Mouse (Mus musculus) ES-E14 (cell line): ENCODE data around the gene Ccdc153. TPM values are rescaled to one million over a fixed set of nuclear protein-coding genes. Genes with fewer than 3 reads are reported as not detected.

Experiments
- DNase-seq: peaks from one replicate; pipeline ENCODE4 v3.0.0-alpha.2; 2013; ENCODE audit warnings: low read depth, low spot score
- H3K27ac ChIP-seq: 2 replicates; pipeline ENCODE4 v1.5.1; 2012; ENCODE audit warnings: low read depth, mild to moderate bottlenecking, low read length, moderate library complexity, mixed read lengths; ENCODE audit not compliant: poor library complexity, insufficient read depth, severe bottlenecking
- H3K36me3 ChIP-seq: 2 replicates; pipeline ENCODE4 v1.6.1; 2012; ENCODE audit warnings: mild to moderate bottlenecking, low read length, moderate library complexity, mixed read lengths; ENCODE audit not compliant: control insufficient read depth, poor library complexity, insufficient read depth, severe bottlenecking
- H3K4me1 ChIP-seq, 2 experiments: fragments of 150-350 bp in 1 of 2; sonication (generic) in 1 of 2; 2 replicates each; pipeline ENCODE4 v1.6.1; 2012; ENCODE audit warnings: low read length in 2 of 2, mild to moderate bottlenecking in 1 of 2, mixed read lengths in 1 of 2; ENCODE audit not compliant: control insufficient read depth in 2 of 2, insufficient read depth in 2 of 2, poor library complexity in 1 of 2
- H3K4me3 ChIP-seq, 2 experiments: fragments of 150-350 bp in 1 of 2; sonication (generic) in 1 of 2; 2 replicates each; pipeline ENCODE4 v1.5.1; 2012; ENCODE audit warnings: low read length in 2 of 2, low read depth in 1 of 2, mild to moderate bottlenecking in 1 of 2, mixed read lengths in 1 of 2; ENCODE audit not compliant: insufficient read depth in 1 of 2, poor library complexity in 1 of 2, severe bottlenecking in 1 of 2
- H3K9ac ChIP-seq: 2 replicates; pipeline ENCODE4 v1.6.1; 2012; ENCODE audit warnings: low read depth, mild to moderate bottlenecking, low read length, mixed read lengths; ENCODE audit not compliant: poor library complexity, insufficient read depth, severe bottlenecking
- H3K9me3 ChIP-seq: fragments of 150-350 bp; sonication (generic); 2 replicates; pipeline ENCODE4 v1.6.1; 2012; ENCODE audit warnings: low read depth, mild to moderate bottlenecking, low read length; ENCODE audit not compliant: control insufficient read depth, insufficient read depth
- CHD2 ChIP-seq: IDR thresholded peaks from 2 replicates; pipeline ENCODE4 v1.6.1; 2014; ENCODE audit warnings: mild to moderate bottlenecking, low read depth, low read length, inconsistent platforms
- HCFC1 ChIP-seq: IDR thresholded peaks from 2 replicates; pipeline ENCODE4 v1.6.1; 2012; ENCODE audit warnings: low read length, inconsistent platforms, borderline replicate concordance; ENCODE audit not compliant: insufficient read depth
- MAFK ChIP-seq: IDR thresholded peaks from 2 replicates; pipeline ENCODE4 v1.6.1; 2014; ENCODE audit warnings: mild to moderate bottlenecking, low read depth, low read length, inconsistent platforms; ENCODE audit not compliant: insufficient read depth
- ZC3H11A ChIP-seq: IDR thresholded peaks from 2 replicates; pipeline ENCODE4 v1.6.1; 2012; ENCODE audit warnings: low read depth, mild to moderate bottlenecking, inconsistent platforms, low read length, borderline replicate concordance
- ZNF384 ChIP-seq: IDR thresholded peaks from 2 replicates; pipeline ENCODE4 v1.6.1; 2012; ENCODE audit warnings: low read depth, low read length, inconsistent platforms
- in situ Hi-C, 2 experiments: fragments of 600-800 bp; cut with MboI; formaldehyde crosslinking; loops; one replicate each; pipeline ENCODE4 v1.15.1; 2025; ENCODE audit warnings: low sequenced_read_pairs in 2 of 2, inconsistent platforms in 1 of 2; ENCODE audit not compliant: unreplicated experiment in 2 of 2
- total RNA-seq: library from RNA; depleted of rRNA; stranded (reverse); fragments of 300-350 nt; gene quantifications from 2 replicates; pipeline ENCODE4 v1.2.3, GENCODE M21; 2012; rRNA removed

The Ccdc153 gene
- total RNA-seq: not detected in 2 replicates

- no peak for DNase-seq
- in situ Hi-C loops: no loop called here
- H3K4me1 ChIP-seq: no peaks in the 10 kb centered on the region
These were observed at the start of gene Ccdc153 for GRCm38 (mm10) chr9:44240399-44240798. Gene Ccdc153 (plus strand): TSS chr9:44240676.

DNA sequence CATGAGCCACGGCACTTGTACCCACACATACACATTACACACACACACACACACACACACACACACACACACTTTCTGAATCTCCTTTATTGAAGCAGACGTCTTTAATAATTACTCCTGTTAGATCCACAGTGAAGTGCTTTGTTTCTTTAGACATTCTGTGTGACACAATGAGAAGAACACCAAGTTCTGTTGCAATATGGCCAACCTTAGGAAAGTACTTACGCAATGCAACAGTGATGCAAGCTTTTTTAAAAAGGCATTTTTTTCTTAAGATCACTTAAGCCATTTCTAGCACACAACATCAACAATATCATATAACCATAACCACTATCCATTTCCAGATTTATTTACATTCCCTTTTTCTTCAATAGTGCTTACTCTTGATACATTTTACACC is 49.3 kb upstream of the Ccdc153 start:
- DNase-seq: no peak
- in situ Hi-C loops: no loop called here
- no peaks in the 10 kb centered on the region for H3K4me1 ChIP-seq

More at GRCm38 (mm10) chr9:44240399-44240798, at the start of gene Ccdc153:
- H3K9ac ChIP-seq: no peak within 1 kb of the TSS
- H3K36me3 ChIP-seq: no peaks in the 10 kb centered on the region
- TF ChIP-seq CHD2: no peak
- TF ChIP-seq ZNF384: no peak
- TF ChIP-seq MAFK: no peak
- no peak for TF ChIP-seq HCFC1
- no peak for TF ChIP-seq ZC3H11A
- H3K27ac ChIP-seq: no peak within 1 kb of the TSS
- no peaks in the 10 kb centered on the region for H3K9me3 ChIP-seq
- no peak within 1 kb of the TSS for H3K4me3 ChIP-seq

GRCm38 (mm10) chr9:44192312-44192711 is 48.2 kb upstream of the Ccdc153 start:
- in situ Hi-C loops: no loop called here
- no peak for TF ChIP-seq ZNF384
- no peak for TF ChIP-seq MAFK
- no peak for TF ChIP-seq CHD2
- TF ChIP-seq HCFC1: no peak
- no peak for TF ChIP-seq ZC3H11A
- 0 out of 2 replicates have a peak, but pooled peaks cover 2% of the 10 kb centered on the region for H3K36me3 ChIP-seq

More for the DNA sequence above, 49.3 kb upstream of the Ccdc153 start:
- TF ChIP-seq ZC3H11A: no peak
- TF ChIP-seq CHD2: no peak
- no peak for TF ChIP-seq ZNF384
- TF ChIP-seq MAFK: no peak
- TF ChIP-seq HCFC1: no peak
- no peak overlapping the region for H3K4me3 ChIP-seq
- no peak overlapping the region for H3K9ac ChIP-seq
- no peak overlapping the region for H3K27ac ChIP-seq
- H3K9me3 ChIP-seq: no peaks in the 10 kb centered on the region
- 0 out of 2 replicates have a peak, but pooled peaks cover 2% of the 10 kb centered on the region for H3K36me3 ChIP-seq

GRCm38 (mm10) chr9:44192794-44193193 is 47.7 kb upstream of the Ccdc153 start:
- Histone ChIP-seq H3K9me3 (no peaks in the 10 kb centered on the region), H3K4me3 (no peak overlapping the region), H3K27ac (no peak overlapping the region), H3K36me3 (peaks cover under 1% of the 10 kb centered on the region), H3K4me1 (no peaks in the 10 kb centered on the region), H3K9ac (no peak overlapping the region)
- in situ Hi-C loops: no loop called here
- DNase-seq: no peak
- TF ChIP-seq MAFK (no peak), ZC3H11A (no peak), HCFC1 (no peak), CHD2 (no peak), ZNF384 (no peak)

More at GRCm38 (mm10) chr9:44192312-44192711, 48.2 kb upstream of the Ccdc153 start:
- Histone ChIP-seq H3K4me1 (no peaks in the 10 kb centered on the region), H3K9ac (no peak overlapping the region), H3K27ac (no peak overlapping the region), H3K4me3 (no peak overlapping the region), H3K9me3 (no peaks in the 10 kb centered on the region)
- no peak for DNase-seq

GRCm38 (mm10) chr9:44194000-44194399 is 46.5 kb upstream of the Ccdc153 start:
- in situ Hi-C loops: no loop called here

More at GRCm38 (mm10) chr9:44194000-44194399, 46.5 kb upstream of the Ccdc153 start:
- Histone ChIP-seq H3K9me3 (no peaks in the 10 kb centered on the region), H3K4me1 (0 out of 4 replicates have a peak, but pooled peaks cover 0 to 2% of the 10 kb centered on the region in 2 experiments), H3K4me3 (no peak overlapping the region), H3K27ac (no peak overlapping the region), H3K36me3 (peaks cover 2% of the 10 kb centered on the region), H3K9ac (no peak overlapping the region)
- DNase-seq: no peak
- TF ChIP-seq ZC3H11A (no peak), MAFK (no peak), CHD2 (no peak), HCFC1 (no peak), ZNF384 (no peak)
